7 mouse cellular contexts compared by ENCODE assay signal in genomic region chr4:143029813-143030212, GRCm38 (mm10).
DNase-seq lines count a peak whose midpoint lies in the region; ATAC-seq and TF ChIP-seq lines count a peak whose summit lies in the region.
"Not testable (repeated sequence)": the region's sequence is repeated elsewhere in the genome, so short reads cannot be mapped to it uniquely, and the experiment has no call there.

No protein-coding gene starts in this region.

- not testable (repeated sequence) for H3K36me3 ChIP-seq in E14TG2a.4 (ENCODE audit: insufficient read depth, low read length); kidney, adult 2 months (ENCODE audit: control insufficient read depth, insufficient read depth, low read length)

- peak; percentile 51 for DNase-seq in ZHBTc4 (ENCODE audit: low read depth, low spot score)
- not testable (repeated sequence) for DNase-seq in gastrocnemius, adult 2 months; kidney, adult 2 months; left cerebral cortex, adult 2 months (ENCODE audit: extremely low spot score in 1 of 2, low spot score in 2 of 2)
- peak; percentile 23 for DNase-seq in thymus, postnatal 4 days

- peak; percentile 25; the same call in 1 of the 2 replicates for TF ChIP-seq CTCF in E14TG2a.4 (conservative IDR thresholded peaks at IDR 0.05; ENCODE audit: low read length)
- TF ChIP-seq CTCF in gastrocnemius, adult 2 months (IDR thresholded peaks at IDR 0.05) = peak; percentile 27
- peak; percentile 19; the same call in 1 of the 2 replicates for TF ChIP-seq CTCF in kidney, adult 2 months (conservative IDR thresholded peaks at IDR 0.05; ENCODE audit: insufficient read depth, insufficient read length, low read depth, low read length)
- TF ChIP-seq CTCF in left cerebral cortex, adult 2 months (IDR thresholded peaks at IDR 0.05) = peak; percentile 42

- not testable (repeated sequence) for H3K4me3 ChIP-seq in E14TG2a.4 (replicated peaks; ENCODE audit: low read length); gastrocnemius, adult 2 months; kidney, adult 2 months (ENCODE audit: insufficient read depth, low read depth, low read length); left cerebral cortex, adult 2 months

- TF ChIP-seq POLR2A in kidney, adult 2 months (IDR thresholded peaks at IDR 0.05; ENCODE audit: low read depth, low read length) = not testable (repeated sequence)

- 73% methylated on average over 4 of the region's 4 CpGs for WGBS in kidney, adult 2 months

- intact Hi-C loops in gastrocnemius, adult 2 months (cut with DNase I) = loop anchor here (5.0 kb wide), 1 partner anchor 72 kb away; no protein-coding TSS in a partner anchor
- intact Hi-C loops in left cerebral cortex, adult 2 months (cut with DNase I) = loop anchor here (5.0 to 10.0 kb wide), 3 partner anchors 132 to 1025 kb away; no protein-coding TSS in a partner anchor

- not testable (repeated sequence) for H3K4me1 ChIP-seq in E14TG2a.4 (replicated peaks; ENCODE audit: low read depth, low read length); kidney, adult 2 months (ENCODE audit: control insufficient read depth, insufficient read depth, low read length)

- H3K27me3 ChIP-seq in E14TG2a.4 (ENCODE audit: insufficient read depth, low read length); kidney, adult 2 months (replicated peaks; ENCODE audit: control insufficient read depth, insufficient read depth, low read length): not testable (repeated sequence)

- not testable (repeated sequence) for H3K27ac ChIP-seq in gastrocnemius, adult 2 months; kidney, adult 2 months (ENCODE audit: insufficient read depth, low read depth, low read length); left cerebral cortex, adult 2 months

- ATAC-seq in megakaryocyte progenitor cell, adult 5-6 weeks (replicated peaks; ENCODE audit: poor library complexity) = peak; percentile 51

- not testable (repeated sequence) for H3K9me3 ChIP-seq in E14TG2a.4 (ENCODE audit: low read length)
